Mouse (Mus musculus): ENCODE data around the gene Grsf1. TPM values are rescaled to one million over a fixed set of nuclear protein-coding genes. Genes with fewer than 3 reads are reported as not detected.

Grsf1 gene
- 71.4 and 73.3 TPM in 2 replicates for polyA plus RNA-seq (2014; fragmentation: Nextera tagmentation; extraction: Ambion mirVana)

- under 1% methylated on average over 127 of the region's 127 CpGs for whole genome bisulfite sequencing
- ATAC-seq (ENCODE audit: insufficient read depth) (peak; percentile 93), DNase-seq (peak; percentile 93)
- no peaks in the 10 kb centered on the region for H3K9me3 ChIP-seq (ENCODE audit: low read depth, low read length)
- H3K36me3 ChIP-seq (ENCODE audit: insufficient read depth) = peaks cover 25% of the 10 kb centered on the region
- H3K4me3 ChIP-seq (ENCODE audit: low read depth, low read length) = peak within 1 kb of the TSS; percentile 96
- H3K27ac ChIP-seq (ENCODE audit: low read depth) = peak within 1 kb of the TSS; percentile 96
- TF ChIP-seq CTCF (IDR thresholded peaks at IDR 0.05; ENCODE audit: low read depth) = no peak
- no peaks in the 10 kb centered on the region for H3K27me3 ChIP-seq (ENCODE audit: insufficient read depth, low read length)
- H3K4me2 ChIP-seq = peak within 1 kb of the TSS; percentile 72
- 0 out of 2 replicates have a peak, but pooled peaks cover 8% of the 10 kb centered on the region for H3K4me1 ChIP-seq (ENCODE audit: insufficient read depth)
- H3K9ac ChIP-seq = peak within 1 kb of the TSS; percentile 95
These were observed at the start of gene Grsf1 for GRCm38 (mm10) chr5:88675443-88676387. Gene Grsf1 (minus strand): TSS chr5:88676171.

GRCm38 (mm10) chr5:88724030-88724429, 48.1 kb upstream of the Grsf1 start:
- no peaks in the 10 kb centered on the region for H3K36me3 ChIP-seq (ENCODE audit: insufficient read depth)
- no peaks in the 10 kb centered on the region for H3K9me3 ChIP-seq (ENCODE audit: low read depth, low read length)
- no peaks in the 10 kb centered on the region for H3K27me3 ChIP-seq (ENCODE audit: insufficient read depth, low read length)
- TF ChIP-seq CTCF (IDR thresholded peaks at IDR 0.05; ENCODE audit: low read depth) = no peak
- no peak overlapping the region for H3K9ac ChIP-seq
- H3K4me1 ChIP-seq (ENCODE audit: insufficient read depth) = peaks cover 6% of the 10 kb centered on the region; the same call in 1 of the 2 replicates
- no peak overlapping the region for H3K27ac ChIP-seq (ENCODE audit: low read depth)
- no peak for ATAC-seq (ENCODE audit: insufficient read depth)
- WGBS = 48% methylated on average over 3 of the region's 3 CpGs
- no peak for DNase-seq
- no peak overlapping the region for H3K4me3 ChIP-seq (ENCODE audit: low read depth, low read length)
- no peak overlapping the region; the same call in 1 of the 2 replicates for H3K4me2 ChIP-seq

- Histone ChIP-seq H3K9me3 (ENCODE audit: low read depth, low read length) (no peaks in the 10 kb centered on the region), H3K4me3 (ENCODE audit: low read depth, low read length) (peak overlapping the region; percentile 96), H3K4me1 (ENCODE audit: insufficient read depth) (peaks cover 6% of the 10 kb centered on the region; the same call in 1 of the 2 replicates), H3K9ac (peak overlapping the region; percentile 95), H3K4me2 (peak overlapping the region; percentile 94), H3K27me3 (ENCODE audit: insufficient read depth, low read length) (no peaks in the 10 kb centered on the region), H3K36me3 (ENCODE audit: insufficient read depth) (no peaks in the 10 kb centered on the region), H3K27ac (ENCODE audit: low read depth) (peak overlapping the region; percentile 94; the same call in 1 of the 2 replicates)
- no peak for TF ChIP-seq CTCF (IDR thresholded peaks at IDR 0.05; ENCODE audit: low read depth)
- no peak for ATAC-seq (ENCODE audit: insufficient read depth)
- WGBS = 16% methylated on average over 4 of the region's 4 CpGs
- DNase-seq = no peak
These were observed 46.2 kb upstream of the Grsf1 start for GRCm38 (mm10) chr5:88722213-88722600.

GRCm38 (mm10) chr5:88721565-88722212, 45.7 kb upstream of the Grsf1 start:
- Histone ChIP-seq H3K4me3 (ENCODE audit: low read depth, low read length) (peak overlapping the region; percentile 96), H3K36me3 (ENCODE audit: insufficient read depth) (no peaks in the 10 kb centered on the region), H3K27me3 (ENCODE audit: insufficient read depth, low read length) (no peaks in the 10 kb centered on the region), H3K27ac (ENCODE audit: low read depth) (peak overlapping the region; percentile 94), H3K4me1 (ENCODE audit: insufficient read depth) (peaks cover 6% of the 10 kb centered on the region; the same call in 1 of the 2 replicates), H3K9ac (peak overlapping the region; percentile 95), H3K9me3 (ENCODE audit: low read depth, low read length) (no peaks in the 10 kb centered on the region), H3K4me2 (peak overlapping the region; percentile 94)
- DNase-seq (peak; percentile 50), ATAC-seq (ENCODE audit: insufficient read depth) (peak; percentile 52)
- under 1% methylated on average over 31 of the region's 31 CpGs for WGBS
- no peak for TF ChIP-seq CTCF (IDR thresholded peaks at IDR 0.05; ENCODE audit: low read depth)

- DNase-seq (no peak), ATAC-seq (ENCODE audit: insufficient read depth) (peak; percentile 77)
These were observed 45.1 kb upstream of the Grsf1 start for GRCm38 (mm10) chr5:88721003-88721475.

GRCm38 (mm10) chr5:88720116-88721002, 44.4 kb upstream of the Grsf1 start, which contains the start of gene Mob1b:
Gene Mob1b (plus strand): TSS chr5:88720855.
- H3K4me2 ChIP-seq = peak within 1 kb of the TSS; percentile 94
- no peaks in the 10 kb centered on the region for H3K27me3 ChIP-seq (ENCODE audit: insufficient read depth, low read length)
- DNase-seq = peak; percentile 99
- H3K4me3 ChIP-seq (ENCODE audit: low read depth, low read length) = peak within 1 kb of the TSS; percentile 96
- H3K4me1 ChIP-seq (ENCODE audit: insufficient read depth) = peaks cover 6% of the 10 kb centered on the region; the same call in 1 of the 2 replicates
- ATAC-seq (ENCODE audit: insufficient read depth) = peak; percentile 96
- WGBS = under 1% methylated on average over 45 of the region's 54 CpGs
- H3K9me3 ChIP-seq (ENCODE audit: low read depth, low read length) = no peaks in the 10 kb centered on the region
- peak within 1 kb of the TSS; percentile 95 for H3K9ac ChIP-seq
- peak within 1 kb of the TSS; percentile 94 for H3K27ac ChIP-seq (ENCODE audit: low read depth)
- no peaks in the 10 kb centered on the region for H3K36me3 ChIP-seq (ENCODE audit: insufficient read depth)
- no peak for TF ChIP-seq CTCF (IDR thresholded peaks at IDR 0.05; ENCODE audit: low read depth)

More at GRCm38 (mm10) chr5:88721003-88721475, 45.1 kb upstream of the Grsf1 start:
- Histone ChIP-seq H3K4me1 (ENCODE audit: insufficient read depth) (peaks cover 6% of the 10 kb centered on the region; the same call in 1 of the 2 replicates), H3K9ac (peak overlapping the region; percentile 95), H3K4me3 (ENCODE audit: low read depth, low read length) (peak overlapping the region; percentile 96), H3K9me3 (ENCODE audit: low read depth, low read length) (no peaks in the 10 kb centered on the region), H3K27me3 (ENCODE audit: insufficient read depth, low read length) (no peaks in the 10 kb centered on the region), H3K36me3 (ENCODE audit: insufficient read depth) (no peaks in the 10 kb centered on the region), H3K4me2 (peak overlapping the region; percentile 94), H3K27ac (ENCODE audit: low read depth) (peak overlapping the region; percentile 94)
- TF ChIP-seq CTCF (IDR thresholded peaks at IDR 0.05; ENCODE audit: low read depth) = no peak
- 0% methylated on average over 29 of the region's 38 CpGs for WGBS
